Mouse (Mus musculus): ENCODE data around the gene Creg2.
A peak's percentile ranks its signal among the peaks of the same experiment; 100 is the strongest.
"Not testable (repeated sequence)": the region's sequence is repeated elsewhere in the genome, so short reads cannot be mapped to it uniquely, and the experiment has no call there.

The Creg2 gene

DNA sequence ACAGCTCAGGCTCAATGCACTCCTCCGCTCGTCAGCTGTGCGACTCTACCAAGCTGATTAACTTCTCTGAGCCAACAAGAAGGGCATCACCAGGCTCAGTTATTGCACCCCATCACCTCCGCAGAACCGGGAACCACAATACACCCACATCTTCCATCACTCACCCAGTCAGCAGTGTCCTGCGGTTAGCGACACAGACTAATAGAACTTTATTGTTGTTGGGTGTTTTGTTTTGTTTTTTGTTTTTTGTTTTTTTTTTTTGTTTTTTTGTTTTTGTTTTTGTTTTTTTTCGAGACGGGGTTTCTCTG is at the start of gene Creg2:
Gene Creg2, minus strand, starts transcription at position 234 of the 308 bp plus-strand sequence.
- DNase-seq, result no peak

DNA sequence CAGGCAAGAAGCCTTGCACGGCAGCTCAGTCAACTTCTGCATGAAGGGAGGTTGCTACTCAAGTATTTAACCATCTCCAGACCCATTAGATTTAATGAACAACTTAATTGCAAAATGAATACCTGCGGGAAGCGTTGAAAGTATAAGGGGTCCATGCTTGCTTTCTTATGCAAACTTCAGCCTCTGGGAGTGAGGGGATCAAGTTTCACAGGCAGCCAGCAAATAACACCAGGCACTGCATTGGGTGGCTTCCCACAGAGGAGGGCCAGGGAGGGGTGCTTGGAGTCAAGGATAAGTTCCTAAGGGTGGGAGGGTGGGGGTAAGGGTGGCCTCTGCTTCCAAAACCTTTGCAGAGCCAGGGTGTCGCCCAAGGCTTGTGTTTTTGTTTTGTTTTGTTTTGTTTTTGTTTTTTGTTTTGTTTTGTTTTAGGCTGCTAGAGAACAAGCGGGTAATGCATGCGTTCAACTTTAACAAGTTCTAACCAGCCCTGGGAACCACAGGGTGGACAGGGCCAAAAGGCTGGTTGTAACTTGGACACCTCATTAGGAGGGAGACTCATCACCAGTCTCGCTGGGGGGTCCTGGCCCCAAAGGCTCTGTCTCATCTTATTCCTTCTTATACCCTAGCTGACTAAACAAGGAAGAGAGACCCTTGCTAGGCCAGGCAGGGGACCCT is 49.5 kb upstream of the Creg2 start:
- DNase-seq, result no peak

DNA sequence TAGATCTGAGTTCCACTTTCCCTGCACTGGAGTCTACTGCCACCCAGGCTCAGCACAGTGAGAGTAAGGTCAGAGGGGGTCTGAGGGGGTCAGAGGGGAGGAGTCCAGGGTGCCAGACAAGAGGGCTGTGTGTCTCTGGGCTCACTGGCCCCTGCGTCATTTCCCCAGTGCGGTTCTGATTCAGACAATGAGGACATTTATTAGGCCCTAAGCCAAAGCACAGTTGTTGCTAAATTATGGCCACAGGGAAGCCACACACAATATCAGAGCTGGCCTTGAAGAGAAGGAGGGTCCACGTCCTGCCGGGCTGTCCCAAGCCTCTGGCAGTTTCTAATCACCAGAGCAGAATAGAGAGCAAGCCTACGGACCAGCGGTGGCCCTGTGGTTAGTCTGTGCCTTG is 47.2 kb upstream of the Creg2 start:
- DNase-seq, result peak; percentile 32

DNA sequence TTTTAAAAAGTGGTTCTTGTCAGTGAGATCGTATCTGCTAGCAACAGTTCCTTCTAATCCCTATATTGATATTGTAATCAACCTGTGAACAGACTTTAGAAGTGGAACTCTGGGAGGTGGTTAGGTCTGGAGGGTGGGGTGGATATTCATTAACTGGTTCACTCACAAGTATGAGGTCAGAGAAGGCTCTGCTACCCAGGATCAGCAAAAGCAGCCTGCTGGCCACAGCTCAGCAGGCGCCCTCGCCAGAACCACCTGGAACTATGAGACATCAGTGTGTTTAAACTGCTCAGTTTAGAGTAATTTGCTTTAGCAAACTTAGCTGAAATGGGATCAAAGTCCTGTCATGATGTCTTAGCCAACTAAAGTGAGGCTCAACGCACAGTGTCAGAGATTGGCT is 43.9 kb upstream of the Creg2 start:
- no peak for DNase-seq

DNA sequence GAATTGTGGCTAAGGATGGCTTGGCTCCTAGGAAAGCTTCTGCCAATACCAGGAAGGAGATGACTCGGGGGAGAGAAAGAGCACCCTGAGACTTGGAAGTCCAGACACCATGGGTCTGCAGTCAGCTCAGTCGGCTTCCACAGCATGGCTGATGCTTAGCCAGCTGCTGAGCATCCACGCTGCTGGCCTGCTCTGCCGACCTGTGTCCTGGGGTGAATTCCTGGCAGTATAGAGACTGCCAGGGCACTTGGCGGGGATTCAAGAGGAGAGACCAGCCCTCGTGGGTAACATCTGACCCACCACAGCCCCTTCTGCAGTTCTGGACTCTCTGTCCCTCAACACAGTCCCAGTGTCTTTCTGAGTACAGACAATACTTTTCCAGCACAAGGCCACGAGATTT is 43.5 kb upstream of the Creg2 start:
- DNase-seq, result no peak

DNA sequence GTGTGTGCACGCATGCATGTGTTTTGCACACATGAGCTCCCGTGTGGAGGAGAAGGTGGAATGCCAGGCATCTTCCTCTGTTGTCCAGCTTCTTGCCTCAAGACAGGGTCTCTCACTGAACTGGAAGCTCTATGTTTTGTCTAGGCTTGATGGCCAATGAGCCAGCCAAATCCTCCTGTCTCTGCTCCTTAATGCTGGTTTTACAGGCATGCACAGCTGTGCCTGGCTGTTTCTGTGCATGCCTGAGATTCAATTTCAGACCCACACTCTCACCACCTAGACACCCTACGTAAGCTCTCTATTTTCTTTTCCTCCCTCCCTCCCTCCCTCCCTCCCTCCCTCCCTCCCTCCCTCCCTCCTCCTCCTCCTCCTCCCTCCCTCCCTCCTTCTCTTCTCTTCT is 40.7 kb upstream of the Creg2 start:
- DNase-seq, result no peak

DNA sequence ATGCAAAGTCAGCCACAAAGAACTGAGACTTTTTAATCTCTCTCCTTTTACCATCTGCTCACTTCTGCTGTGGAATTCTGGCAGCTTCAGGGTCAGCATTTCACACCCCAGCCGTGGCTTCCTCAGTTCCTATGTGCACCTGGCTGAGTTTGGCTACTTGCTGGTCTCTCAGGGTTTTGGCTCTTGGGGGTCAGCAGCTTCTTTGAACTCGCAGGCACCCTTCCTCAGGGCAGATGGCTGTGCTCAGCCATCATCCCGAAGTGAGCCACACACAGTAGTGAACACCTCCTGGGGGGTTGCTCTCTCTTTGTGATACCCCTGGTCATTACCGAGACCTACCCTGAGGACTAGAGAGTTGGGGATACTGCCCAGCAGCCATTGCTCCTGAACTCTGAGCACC is 39.8 kb upstream of the Creg2 start:
- no peak for DNase-seq

DNA sequence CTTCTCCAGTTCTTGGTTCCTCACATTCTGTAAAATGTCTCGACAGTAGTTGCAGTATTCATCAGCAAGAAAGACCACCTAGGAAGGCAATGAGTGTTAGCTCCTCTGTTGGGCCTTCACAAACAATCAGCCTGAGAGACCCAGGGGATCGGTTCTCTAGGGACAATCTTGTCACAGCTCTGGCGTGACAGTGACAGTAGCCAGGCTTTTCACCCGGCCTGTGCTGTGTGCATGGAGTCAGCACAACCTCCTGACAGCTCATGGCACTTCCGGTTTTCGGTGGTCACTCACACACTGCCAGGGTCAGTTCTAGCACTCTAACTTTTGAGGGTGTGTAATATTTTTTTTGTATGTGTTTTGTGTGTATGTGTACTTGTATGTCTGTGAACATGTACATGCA is 37.3 kb upstream of the Creg2 start:
- DNase-seq, result no peak

DNA sequence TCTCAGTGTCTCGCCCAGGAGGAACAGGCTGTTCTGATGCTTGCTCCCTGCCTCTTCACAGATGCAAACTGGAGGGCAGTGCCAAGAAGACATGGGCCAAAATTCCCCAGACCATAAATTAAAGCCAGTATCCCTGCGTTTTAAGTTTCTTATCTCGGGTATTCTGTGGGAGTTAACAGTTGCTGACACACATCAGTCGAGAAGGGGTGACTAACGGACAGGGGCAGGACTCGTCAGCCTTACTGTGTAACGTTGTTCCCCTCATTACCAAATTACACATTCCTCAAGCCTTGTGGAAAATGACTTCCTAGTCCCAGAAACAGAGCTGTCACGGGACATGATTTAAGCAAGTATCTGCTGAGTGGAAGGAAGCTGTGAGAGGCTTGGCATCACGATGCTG is 36.0 kb upstream of the Creg2 start:
- no peak for DNase-seq

DNA sequence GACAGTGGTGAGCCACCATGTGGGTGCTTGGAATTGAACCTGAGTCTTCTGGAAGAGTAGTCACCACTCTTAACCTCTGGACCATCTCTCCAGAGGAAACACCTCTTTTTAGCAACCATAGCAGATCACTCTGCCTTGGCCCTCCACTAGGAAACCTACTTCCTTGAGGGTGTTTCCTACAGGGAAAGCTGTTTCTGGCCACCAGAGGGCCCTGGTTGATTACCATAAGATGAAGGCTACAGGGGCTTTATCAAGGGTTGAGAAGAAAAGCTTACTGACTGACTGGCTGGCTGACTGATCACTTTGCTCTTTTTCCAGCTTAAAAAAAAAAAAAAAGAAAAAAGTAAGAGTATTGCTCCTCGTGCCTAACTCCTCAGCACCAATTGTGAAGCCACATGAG is 34.6 kb upstream of the Creg2 start:
- DNase-seq, result peak; percentile 77

DNA sequence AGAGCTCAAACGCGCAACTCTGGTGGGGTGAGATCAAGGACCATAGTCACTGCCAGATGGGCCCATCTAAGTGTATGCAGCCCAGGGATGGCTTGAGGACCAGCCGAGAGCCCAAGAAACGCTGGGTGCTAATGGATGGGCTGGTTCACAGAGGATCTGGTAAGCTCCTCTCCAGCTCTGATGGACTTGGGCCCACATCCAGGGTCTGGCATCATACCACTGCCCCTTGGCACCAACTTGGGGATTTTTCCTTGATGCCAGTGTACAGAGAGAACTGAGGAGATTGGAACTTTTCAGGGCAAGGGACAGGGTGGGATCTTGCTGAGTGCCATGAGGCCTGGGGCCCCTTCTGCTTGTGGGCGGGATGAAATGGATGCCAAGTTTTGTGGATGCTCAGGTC is 30.4 kb upstream of the Creg2 start:
- no peak for DNase-seq

DNA sequence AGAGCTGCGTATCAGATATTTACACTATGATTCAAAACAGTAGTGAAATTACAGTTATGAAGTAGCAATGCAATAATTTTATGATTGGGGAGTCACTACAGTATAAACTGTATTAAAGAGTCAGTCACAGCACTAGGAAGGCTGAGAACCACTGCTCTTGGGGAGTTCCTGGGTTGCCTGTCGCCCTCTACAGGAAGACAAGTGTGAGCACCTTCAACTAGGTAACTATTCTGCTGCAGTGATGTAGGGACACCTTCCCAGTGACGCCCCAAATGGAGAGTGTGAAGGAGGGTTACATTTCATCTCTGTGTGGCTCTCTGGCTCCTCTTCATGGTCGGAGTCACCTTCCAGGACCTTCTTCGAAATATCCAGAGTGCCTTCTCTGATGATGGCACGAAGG is 29.3 kb upstream of the Creg2 start:
- DNase-seq, result no peak

DNA sequence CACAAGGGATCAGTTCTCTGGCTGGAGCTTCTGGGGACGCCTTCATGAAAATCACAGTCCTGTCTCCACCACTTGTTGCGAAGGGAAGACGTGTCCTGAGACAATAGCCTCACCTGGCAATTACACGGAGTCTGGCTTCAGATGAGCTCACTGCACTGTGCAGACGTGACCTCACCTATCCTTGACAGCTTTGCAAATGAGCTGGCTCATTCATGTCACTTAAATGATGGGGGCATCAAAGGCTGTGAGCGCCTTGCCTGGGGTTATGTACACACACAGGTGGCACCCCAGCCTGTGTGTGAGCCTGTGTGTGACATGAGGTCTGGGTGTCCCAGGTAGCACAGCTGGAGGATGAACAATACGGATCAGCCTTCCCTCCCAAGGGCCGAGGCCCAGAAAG is 27.6 kb upstream of the Creg2 start:
- no peak for DNase-seq

DNA sequence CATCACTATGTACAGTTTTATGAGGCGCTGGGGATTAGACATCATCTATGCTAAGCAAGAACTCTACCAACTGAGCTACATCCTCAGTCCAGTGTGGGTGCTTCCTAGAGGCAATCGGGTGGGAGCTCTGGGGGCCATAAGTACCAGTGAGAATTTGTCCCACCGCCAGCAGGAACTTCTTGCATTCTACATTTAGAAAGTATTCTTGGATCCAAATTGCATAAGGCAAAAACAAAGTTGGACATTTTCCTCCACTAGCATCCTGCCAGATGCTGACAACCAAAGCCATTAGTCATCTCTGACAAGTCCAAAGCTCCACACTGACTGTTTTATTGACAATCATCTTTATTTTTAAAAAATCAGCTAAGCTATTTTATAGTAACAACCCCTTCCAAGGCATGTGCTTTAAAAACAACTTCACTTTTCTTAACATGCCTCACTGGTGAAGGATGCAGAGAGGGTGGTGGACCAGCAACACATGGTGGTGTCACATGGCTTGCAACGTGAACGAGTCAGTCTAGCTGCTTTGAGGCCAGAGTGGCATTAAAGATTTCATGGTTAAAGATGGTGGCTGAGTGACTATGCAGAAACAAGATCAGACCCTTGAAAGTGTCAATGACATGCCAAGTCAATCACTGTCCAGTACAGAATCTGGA is 25.1 kb upstream of the Creg2 start:
- DNase-seq, result no peak

DNA sequence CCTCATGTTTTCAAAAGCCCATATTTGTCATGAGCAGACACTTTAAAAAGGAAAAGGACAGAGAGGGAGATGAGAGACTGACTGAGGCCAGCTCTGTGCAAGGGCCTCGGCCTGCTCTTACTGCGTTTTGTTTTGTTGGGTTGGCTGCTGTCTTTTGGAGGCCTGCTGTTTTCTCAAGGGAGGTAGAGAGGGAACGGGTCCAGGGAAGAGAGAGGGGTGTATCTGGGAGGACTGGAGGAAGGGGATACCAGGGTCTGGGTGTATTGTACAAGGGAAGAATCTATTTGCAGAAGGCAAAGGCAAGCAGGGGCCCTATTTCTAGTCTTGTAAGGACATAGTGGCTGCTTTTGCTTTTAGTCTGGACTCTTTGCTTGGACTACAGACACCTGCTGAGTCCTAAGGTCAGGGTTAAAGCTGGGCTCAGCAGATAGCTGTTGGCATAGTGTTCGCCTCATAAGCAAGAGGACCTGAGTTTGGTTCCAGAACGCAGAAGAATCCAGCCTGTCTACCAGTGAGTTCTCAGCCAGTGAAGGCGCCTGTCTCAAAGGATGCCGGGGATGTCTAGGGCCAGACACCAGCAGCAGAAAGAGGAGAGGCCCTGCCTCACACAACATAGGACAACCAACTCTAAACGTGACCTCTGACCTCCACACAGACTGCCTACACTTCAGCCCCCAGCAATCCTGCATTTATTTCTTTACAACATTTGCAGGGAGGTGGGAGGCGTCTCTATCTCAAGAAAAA is 21.3 kb upstream of the Creg2 start:
- DNase-seq, result no peak

DNA sequence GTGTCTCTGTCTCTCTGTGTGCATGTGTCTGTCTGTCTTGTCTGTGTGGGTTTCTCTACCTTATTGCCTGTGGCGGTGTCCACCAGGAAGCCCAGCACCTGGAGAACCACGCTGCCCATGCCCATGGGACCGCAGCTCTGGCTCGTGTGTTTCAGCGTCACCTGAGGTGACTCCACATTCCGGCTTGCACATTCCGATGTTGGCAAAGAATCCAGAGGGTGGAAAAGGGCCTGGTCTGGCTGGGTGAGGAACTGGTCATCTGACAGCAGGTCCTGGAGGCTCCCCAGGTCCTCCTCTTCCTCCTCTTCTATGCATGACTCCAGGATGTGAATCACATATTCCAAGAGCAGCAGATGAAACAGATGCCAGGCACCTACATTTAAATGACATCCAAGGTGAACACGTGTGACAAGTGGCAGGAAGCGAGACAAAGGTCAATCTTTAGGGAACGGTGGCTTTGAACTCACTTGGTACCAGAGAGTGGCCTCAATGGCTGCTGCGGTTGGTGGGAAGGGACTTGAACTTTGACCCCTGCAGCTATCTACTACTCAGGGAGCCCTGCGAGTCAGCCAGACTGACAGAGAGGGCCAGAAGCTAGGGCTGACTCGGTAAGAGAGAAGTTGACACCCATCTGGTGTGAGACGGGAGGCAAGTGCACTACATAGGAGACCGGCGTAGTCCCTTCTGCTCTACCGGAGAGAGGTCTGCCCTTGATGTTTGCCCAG is 19.1 kb upstream of the Creg2 start:
- no peak for DNase-seq

DNA sequence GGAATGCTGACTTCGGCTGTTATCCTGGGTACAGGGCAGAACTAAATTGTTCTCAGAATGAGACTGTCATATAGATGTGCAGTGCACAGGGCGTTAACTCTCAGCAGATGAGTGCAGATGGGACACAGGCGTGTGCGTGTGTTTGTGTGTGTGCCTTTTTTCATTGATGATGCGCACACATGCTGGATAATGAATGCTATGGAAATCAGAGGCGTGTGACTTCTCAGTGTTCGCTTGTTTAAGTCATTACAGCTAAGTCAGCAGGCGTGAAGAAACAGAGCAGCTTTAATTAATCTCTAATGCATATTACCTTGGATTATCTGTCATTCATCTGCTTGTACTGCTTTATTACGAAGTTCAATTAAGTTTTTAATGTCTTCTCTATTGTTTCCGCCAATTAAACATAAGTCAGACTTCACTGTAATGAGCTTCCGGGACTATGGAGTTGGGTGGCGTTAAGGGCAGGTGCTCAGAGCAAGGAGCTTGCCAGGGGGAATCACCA is 15.5 kb upstream of the Creg2 start:
- no peak for DNase-seq

DNA sequence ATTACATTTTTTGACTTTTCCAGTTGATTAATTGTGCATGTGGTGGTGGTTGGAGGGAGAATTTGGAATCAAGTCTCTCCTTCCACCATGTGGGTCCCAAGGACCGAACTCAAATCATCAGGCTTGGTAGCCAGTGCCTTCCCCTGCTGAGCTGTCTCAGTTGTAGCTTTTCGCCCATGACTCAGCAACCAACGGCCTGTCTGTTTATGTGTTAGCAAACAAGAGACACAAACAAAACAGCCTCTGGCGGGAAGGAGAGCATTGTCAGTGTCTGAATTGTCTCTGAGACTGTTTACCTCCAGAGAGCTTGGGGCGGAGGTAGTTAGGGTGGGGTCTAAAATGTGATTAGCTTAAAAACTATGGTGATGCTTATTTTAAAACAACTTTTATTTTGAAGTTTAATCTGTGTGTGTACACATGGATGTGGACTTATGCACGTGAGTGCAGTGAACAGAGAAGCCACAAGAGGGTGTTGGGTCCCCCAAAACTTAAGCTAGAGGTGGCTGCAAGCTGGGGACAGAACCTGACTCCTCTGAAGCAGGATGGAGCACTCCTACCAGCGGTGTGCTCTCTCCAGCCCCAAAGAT is 12.9 kb upstream of the Creg2 start:
- no peak for DNase-seq

DNA sequence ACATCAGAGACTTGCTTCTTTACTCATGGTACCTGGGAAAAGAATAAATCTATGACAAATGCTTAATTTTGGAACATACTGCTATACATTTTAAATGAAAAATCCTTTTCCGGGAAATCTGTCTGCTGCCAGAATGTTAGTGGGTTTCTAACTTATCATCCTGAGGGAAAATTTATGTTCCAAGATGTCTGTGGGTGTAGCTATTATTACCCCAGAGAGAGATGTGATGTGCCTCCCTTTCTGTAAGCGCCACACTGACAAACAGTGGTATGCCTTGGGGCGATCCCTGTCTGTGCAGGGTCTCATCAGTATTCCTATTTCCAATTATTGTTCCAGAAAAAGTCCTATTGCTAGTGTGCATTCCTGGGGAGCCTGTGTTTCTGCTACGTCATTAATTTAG is 11.8 kb upstream of the Creg2 start:
- DNase-seq, result no peak

DNA sequence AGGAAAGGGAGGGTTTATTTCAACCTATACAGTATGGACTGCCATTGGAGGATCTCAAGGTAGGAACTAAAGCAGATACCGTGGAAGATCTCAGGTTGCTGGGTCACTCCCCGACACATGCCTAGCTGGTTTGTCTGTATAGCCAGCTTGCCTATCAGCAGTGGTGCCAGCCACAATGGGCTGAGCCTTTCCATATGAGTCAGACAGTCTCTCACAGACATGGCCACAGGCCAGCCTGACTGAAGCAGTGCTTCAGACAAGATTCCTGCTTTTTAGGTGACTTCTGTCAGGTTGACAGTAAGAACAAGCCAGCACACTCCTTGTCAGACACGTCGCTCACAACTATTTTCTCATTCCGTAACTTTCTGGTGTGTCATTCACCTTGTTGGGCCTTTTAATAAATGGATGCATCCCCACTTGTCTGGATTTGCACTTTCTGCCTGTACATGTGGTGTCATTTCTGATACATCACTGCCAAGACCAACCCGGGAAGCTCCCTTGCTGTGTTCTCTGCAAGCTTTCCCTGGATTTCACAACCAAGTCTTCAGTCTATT is 5.8 kb upstream of the Creg2 start:
- no peak for DNase-seq

DNA sequence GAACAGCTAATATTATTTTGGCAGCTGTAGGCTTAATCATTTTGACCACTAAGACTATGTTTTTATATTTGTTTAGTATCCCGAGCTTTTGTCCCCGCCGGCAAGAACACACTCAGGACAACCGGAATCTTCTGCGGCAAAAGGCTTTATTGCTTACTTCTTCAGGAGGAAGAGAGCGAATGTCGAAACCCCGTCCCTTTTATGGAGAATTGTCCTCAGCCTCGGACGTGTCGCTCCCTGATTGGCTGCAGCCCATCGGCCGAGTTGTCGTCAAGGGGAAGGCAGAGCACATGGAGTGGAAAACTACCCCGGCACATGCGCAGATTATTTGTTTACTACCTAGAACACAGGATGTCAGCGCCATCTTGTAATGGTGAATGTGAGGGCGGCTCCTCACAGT is 3.6 kb upstream of the Creg2 start:
- not testable (repeated sequence) for DNase-seq

DNA sequence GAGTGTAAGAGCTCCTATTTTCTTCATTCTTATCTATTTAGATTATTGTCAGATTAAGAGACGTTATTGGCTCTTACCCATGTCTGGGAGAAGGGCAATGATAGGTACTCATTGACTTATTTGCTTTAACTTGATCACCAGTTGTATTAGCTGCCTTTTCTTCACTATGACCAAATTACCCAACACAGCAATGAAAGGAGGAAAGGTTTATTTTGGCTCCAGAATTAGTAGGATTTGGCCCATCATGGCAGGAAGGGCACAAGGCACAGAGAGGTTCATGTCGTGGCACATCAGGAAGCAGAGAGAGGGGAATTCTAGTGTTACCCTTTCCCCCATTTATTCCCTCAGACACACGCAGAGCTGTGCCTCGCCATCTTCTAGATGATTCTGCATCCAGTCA is 1.8 kb upstream of the Creg2 start:
- no peak for DNase-seq

Measured in layer of hippocampus, adult 9-11 months (tissue).